Mouse (Mus musculus) B cell, adult 2 months (primary cell): Measurements from ENCODE around the gene Nenf.
A peak's percentile ranks its signal among the peaks of the same experiment; 100 is the strongest.

ENCODE experiments used
- DNase-seq, 2 experiments: peaks; one replicate each; pipeline ENCODE4 v3.0.0; 2022

Nenf gene

GRCm38 (mm10) chr1:191316818-191317217, 1.2 kb downstream of the Nenf start:
- no peak for DNase-seq

- peak; percentile 9 to 14 for DNase-seq
These were observed 4.1 kb downstream of the Nenf start for GRCm38 (mm10) chr1:191313926-191314325.

GRCm38 (mm10) chr1:191313158-191313557, 4.8 kb downstream of the Nenf start:
- peak in 1 of 2 experiments; percentile 19 for DNase-seq

- DNase-seq, result peak; percentile 86 to 87
These were observed 5.5 kb downstream of the Nenf start for GRCm38 (mm10) chr1:191312513-191312941.

GRCm38 (mm10) chr1:191311296-191311898, 6.6 kb downstream of the Nenf start:
- no peak for DNase-seq

- DNase-seq, result peak; percentile 24 to 34
These were observed 10.1 kb downstream of the Nenf start for GRCm38 (mm10) chr1:191307766-191308455.

- no peak for DNase-seq
These were observed 11.7 kb downstream of the Nenf start for GRCm38 (mm10) chr1:191306316-191306715.

- DNase-seq, result peak; percentile 41 to 50
These were observed 12.4 kb downstream of the Nenf start for GRCm38 (mm10) chr1:191305610-191306009.

- no peak for DNase-seq
These were observed 13.8 kb downstream of the Nenf start for GRCm38 (mm10) chr1:191304216-191304615.

- no peak for DNase-seq
These were observed 14.3 kb downstream of the Nenf start for GRCm38 (mm10) chr1:191303736-191304135.

- DNase-seq, result no peak
These were observed 16.1 kb downstream of the Nenf start for GRCm38 (mm10) chr1:191301903-191302302.

- no peak for DNase-seq
These were observed 18.6 kb downstream of the Nenf start for GRCm38 (mm10) chr1:191299215-191299942.

GRCm38 (mm10) chr1:191298304-191298703, 19.7 kb downstream of the Nenf start:
- DNase-seq, result no peak

GRCm38 (mm10) chr1:191296445-191296844, 21.5 kb downstream of the Nenf start:
- DNase-seq, result no peak

- no peak for DNase-seq
These were observed 22.2 kb downstream of the Nenf start for GRCm38 (mm10) chr1:191295784-191296183.

GRCm38 (mm10) chr1:191293996-191294795, 23.8 kb downstream of the Nenf start:
- DNase-seq, result no peak

- no peak for DNase-seq
These were observed 24.9 kb downstream of the Nenf start for GRCm38 (mm10) chr1:191293051-191293450.

GRCm38 (mm10) chr1:191292348-191292747, 25.6 kb downstream of the Nenf start:
- no peak for DNase-seq

GRCm38 (mm10) chr1:191288762-191289161, 29.2 kb downstream of the Nenf start:
- peak; percentile 86 to 87 for DNase-seq

- no peak for DNase-seq
These were observed 33.5 kb downstream of the Nenf start for GRCm38 (mm10) chr1:191284502-191284901.

GRCm38 (mm10) chr1:191283110-191284040, 34.6 kb downstream of the Nenf start:
- no peak for DNase-seq

- peak; percentile 30 to 33 for DNase-seq
These were observed 35.7 kb downstream of the Nenf start for GRCm38 (mm10) chr1:191282319-191282718.
